Mouse (Mus musculus) cerebral cortex, adult 2 months (tissue): ENCODE results near the gene Tgfb1.

Experiments
- WGBS: fragments of 180-500 bp; shearing (Covaris S2); methylation state at CpG from one replicate; pipeline ENCODE4 v1.1.7; 2018; 5-methylcytosine and 5-hydroxymethylcytosine counted together

Gene Tgfb1

DNA sequence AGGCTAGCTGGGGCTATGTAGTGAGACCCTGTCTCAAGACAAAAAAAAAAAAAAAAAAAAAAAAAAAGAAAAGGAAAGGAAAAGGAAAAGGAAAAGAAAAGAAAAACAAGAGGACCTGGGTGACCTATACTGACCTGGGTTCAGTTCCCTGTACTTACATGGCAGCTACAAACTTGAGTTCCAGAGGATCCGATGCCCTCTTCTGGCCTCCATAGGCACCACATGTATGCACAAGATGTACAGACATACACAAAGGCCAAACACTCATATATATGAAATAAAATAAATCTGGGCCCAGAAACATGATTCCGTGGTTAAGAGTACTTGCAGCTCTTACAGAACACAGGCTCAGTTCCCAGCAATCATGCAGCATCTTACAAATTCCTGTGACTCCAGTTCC lies 50.1 kb downstream of the Tgfb1 start:
- 92% methylated on average over 2 of the region's 2 CpGs for WGBS

DNA sequence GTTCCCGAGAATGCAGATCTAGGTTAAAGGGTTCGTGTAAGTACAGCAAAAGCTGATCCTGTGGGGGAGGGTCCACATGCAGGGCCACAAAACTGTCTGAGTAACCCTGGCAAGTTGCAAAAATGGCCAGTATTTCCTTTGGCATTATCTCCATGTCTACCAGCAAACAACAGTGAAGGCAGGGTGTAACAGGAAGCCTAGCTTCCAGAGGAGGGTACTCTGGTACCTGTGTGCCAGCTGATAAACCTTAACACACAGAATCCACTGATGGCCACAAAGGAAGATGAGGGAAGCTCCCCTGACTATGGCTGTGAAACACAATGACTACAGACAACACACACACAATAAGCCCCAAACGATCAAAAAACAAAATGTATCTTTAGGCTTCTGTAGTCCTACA lies 51.5 kb downstream of the Tgfb1 start:
- 78% methylated on average over 3 of the region's 3 CpGs for WGBS

DNA sequence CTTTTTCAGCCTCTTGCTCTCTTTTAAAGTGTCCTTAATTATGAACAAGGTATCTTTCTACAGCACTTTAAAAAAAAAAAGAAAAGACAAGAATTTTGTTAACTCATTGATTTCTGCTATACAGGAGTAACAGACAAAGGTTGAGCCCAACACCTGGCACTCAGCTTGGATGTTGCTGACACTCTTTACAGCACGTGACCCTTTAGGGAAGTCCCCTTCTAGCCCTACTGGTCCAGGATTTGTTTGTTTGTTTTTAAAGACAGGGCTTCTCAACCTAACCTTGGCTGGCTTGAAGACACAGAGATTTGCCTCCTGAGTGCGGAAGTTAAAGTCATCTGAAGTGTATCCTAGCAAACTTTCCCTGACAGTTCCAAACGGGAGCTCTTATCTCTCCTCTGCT lies 60.0 kb downstream of the Tgfb1 start:
- WGBS: 59% methylated on average over 3 of the region's 3 CpGs

DNA sequence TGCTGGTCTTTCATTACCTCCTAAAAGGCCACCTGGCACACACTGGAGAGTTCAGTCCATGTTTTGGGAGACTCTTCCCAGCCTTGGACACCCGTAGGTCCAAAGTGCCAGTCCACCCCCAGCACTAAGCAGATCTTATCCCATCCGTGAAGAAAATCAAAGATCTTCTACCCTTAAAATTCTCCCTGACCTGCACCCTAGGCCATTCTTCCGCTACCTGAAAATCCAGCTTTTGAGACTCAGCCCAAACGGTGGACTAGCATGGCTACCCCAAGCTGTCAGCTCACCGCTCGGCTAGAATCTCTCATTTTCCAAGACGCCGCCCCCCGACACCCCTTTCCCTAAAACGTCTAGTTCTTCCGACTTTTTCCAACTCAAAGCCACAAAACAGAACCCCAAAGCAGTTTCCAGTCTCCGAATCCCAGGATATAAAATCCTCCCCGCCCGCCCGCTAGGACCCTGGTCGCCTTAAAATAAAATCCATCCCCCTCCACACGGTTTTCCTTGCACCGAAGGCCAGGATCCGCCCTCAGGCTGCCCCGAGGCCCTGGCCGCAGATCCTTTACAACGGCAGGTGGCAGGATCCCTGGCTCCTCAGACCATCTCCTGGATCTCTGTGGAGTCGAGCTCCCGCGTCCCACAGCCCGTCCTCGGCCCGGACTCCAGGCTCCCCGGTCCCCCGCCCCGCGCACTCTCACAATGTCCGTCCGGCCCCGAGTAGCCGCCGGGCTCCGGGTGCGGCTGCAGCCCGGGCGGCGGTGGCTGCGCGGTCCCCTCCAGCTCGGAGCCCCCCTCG lies 67.0 kb downstream of the Tgfb1 start:
- 1% methylated on average over 46 of the region's 46 CpGs for WGBS

DNA sequence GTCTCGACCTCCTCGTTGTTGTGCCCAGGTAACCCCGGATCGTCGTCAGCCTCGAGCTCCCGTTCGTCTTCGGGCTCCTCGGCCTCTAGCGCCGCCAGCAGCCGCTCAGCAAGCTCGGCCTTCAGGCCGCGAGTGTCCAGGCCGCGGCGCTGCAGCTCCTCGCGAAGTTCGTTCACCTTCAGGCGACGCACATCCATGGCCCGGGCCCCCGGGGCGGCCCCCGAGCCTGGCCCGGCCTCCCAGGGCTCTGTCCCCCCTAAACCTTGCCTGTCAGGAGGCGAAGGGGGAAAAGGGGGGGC lies 67.6 kb downstream of the Tgfb1 start:
- under 1% methylated on average over 30 of the region's 30 CpGs for WGBS
